Mouse (Mus musculus): Measurements from ENCODE around the gene Bcl2.

Bcl2 gene

DNA sequence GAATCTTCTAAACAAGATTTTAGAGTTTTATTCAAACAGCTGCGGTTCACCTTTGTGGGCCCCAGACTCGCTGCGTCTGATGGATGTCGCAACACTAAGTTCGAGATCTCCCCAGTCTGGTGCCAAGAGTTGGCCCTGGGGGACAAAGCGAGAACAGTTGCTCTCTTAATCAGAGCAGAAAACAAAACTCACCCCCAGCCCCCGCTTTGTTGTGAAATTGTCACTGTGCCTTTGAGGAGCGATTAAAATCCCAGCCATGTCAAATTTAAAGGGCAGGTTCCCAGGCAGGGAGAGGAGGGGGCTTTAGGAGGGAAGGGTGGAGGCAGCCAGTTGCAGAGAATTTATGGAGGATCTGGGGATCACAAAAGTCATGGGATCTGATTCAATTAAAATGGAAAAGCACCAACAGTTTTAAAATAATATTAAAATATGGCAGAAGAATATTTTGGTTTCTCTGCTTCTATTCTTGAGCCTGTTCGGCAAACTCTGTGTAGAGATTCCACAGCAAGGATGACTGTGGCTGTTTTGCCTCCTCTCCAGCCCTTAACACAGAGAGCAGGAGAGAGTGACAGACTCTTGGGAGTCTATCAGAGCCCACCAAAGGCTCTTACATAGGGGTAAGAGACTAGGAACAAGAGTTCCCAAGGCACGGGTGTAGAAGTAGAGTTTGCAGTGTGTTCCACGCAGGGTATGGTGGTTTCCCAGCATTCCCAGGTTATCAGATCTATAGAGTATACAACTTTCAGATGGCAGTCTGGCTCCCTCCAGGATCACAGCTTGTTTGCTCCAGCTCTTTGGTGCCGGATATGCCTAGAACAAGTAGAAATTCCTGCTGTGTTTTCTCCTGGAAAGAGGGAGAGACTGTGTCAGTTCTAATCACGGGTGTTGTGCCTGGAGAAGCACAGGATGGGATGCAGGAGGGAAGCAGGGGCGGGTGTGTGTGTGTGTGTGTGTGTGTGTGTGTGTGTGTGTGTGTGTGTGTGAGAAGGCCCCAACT, 130.5 kb downstream of the Bcl2 start:
- no peak for DNase-seq

DNA sequence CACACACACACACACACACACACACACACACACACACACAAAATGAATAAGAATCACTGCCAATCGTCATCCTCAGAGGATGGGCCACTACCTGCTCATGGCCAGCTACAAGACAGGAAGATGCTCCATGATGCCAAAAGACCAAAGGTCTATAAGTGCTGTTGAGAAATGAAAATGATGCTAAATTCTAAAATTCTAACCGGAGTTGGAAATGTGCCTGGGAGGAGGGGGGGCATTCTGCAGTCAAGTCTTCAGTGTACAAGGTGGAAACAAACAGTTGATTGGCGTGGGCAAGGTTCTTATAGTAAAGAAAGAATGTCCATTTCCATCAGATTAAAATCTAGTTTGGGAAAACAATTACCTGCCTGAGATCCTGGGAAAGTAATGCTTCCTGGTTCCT, 131.3 kb downstream of the Bcl2 start:
- DNase-seq, result no peak

DNA sequence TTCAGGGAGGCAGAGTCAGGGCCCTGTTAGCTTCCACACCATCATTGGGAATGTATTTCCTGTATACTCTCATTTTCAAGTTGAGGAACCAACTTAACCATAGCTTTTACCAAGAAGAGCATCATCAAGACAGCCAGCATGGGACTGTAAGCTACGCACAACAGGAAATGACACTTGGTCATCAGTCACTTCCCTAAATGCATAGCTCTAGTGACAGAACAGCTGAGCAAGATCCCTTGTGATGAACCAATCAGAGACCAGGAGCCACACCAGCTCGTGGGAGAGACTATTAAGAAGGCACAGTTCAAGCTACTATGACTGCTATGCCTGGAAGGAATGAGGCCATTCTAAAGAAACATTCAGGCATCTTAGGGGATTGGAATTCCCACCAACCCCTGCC, 132.3 kb downstream of the Bcl2 start:
- DNase-seq, result no peak

DNA sequence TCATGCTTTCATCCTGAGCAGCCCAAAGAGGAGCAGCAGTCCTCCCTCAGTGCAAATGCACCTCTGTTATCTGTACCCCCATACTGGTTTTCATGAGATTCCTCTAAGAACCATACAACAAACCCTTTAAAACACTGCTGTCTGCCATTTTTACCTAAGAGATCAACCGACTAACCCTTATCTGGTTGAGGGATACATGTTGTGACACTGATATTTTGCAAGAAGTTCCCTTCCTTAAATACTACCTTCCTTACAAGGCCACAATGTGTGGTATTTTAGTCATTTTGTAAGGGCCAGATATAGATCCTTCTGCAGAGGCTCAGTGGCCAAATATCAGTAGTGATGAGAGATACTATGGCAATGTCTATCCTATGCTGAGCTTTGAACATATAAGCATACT, 134.3 kb downstream of the Bcl2 start:
- DNase-seq, result no peak

DNA sequence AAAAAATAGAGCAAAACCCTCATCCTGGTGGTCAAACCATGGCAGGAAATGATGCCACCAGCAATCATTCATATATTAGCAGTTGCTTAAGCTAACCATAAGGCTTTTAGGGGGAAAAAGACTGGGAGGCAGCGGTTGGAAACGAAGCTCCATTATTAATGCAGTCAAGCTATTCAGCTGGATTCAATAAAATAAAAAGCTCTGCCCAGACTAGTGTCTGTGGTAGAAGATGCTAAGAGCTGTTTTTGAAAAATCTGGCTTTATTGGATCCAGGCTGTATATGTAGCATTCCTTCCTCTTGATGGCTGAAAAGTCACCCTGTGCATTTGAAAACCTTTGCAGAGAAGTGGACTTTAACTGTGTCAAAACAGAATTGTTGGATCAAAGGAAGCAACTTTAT, 141.6 kb downstream of the Bcl2 start:
- no peak for DNase-seq

DNA sequence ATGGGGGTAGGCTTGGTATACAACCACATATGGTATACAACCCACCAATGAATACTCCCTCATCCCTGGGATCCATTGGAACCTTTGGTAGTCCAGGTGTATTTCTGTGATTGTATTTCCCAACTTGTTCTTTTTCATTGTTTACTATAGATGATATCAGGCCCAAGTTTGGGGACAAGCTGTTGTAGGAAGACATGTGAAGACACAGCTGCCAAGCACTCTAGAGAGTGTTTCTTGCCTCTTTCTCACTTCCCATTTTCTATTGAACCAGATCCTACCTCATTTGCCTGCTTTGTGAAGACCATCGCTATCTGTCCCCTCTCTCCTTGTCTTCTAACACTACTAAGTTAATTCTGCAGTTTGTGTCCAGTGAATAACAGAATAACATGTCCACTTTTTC, 143.2 kb downstream of the Bcl2 start:
- no peak for DNase-seq

DNA sequence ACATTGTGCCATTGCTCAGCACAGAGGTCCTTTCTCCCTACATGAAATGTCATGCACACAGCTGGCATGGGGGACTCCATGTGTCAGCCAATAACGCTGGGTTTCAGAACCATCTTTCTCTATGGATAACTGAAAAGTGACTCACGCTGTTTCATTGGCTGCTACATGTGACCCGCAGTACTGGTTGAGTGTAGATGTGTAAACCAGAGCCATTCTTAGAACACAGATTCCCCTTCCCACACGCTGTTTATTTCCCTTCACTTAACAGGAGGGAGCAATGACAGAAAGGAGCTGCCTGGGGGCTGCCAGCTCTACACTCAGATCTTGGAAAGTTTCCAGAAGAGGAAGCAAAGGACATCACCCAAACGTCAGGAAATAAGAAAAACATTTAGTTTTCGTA, 143.7 kb downstream of the Bcl2 start:
- DNase-seq, result no peak

DNA sequence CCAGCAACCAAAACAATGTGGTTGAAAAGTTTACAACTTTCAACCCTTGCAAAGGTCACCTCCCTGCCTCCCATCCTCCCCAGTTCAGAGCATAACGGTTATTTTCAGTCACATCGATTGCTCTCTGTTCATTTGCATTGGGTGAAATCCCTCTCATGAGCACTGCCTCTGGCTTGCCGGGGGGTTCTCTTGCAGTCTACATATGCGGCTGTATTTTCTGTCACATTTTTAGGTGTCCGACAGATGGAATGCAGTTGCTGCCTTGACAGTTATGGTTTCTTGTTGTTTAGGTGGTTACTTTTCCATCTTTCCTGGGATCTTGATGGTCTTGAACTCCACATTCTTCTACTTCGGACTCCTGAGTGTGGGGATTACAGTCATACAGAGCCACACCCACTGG, 144.4 kb downstream of the Bcl2 start:
- DNase-seq, result no peak

DNA sequence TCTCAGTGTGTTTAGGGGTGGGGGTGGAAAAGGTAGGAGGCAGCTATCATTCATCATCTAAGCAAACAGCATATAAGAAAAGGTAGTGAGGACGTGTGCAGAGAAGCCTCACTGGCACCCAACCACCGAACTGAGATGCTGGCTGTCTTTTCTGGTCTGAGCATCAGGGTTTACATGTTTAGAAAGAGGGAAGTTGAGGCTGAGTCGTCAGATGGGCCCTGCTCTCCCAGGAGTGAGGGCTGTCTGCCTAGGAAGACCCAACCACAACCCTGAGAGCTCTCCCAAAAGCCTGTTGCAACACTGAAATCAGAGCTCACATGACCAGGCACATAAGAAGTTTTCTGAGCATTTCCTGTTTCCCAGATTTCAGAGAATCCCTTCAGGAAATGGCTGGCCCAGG, 145.2 kb downstream of the Bcl2 start:
- no peak for DNase-seq

DNA sequence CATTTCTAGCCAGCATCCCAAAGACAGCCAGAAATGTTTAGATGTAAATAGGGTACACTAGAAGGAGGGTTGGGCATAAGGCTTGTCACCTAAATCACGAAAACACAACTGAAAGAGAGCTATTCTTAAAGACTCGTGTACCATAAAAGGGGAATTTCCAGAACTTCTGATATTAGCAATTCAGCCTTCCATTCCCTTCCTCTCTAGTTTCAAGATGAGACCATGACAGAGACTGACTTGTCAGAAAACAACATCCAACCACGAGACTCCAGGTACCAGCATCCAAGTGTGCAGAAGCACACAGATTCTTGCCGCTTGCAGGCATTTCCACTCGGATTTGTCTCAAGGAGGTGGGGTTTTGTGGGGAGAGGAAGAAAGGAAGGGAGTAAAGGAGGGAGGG, 146.6 kb downstream of the Bcl2 start:
- no peak for DNase-seq

DNA sequence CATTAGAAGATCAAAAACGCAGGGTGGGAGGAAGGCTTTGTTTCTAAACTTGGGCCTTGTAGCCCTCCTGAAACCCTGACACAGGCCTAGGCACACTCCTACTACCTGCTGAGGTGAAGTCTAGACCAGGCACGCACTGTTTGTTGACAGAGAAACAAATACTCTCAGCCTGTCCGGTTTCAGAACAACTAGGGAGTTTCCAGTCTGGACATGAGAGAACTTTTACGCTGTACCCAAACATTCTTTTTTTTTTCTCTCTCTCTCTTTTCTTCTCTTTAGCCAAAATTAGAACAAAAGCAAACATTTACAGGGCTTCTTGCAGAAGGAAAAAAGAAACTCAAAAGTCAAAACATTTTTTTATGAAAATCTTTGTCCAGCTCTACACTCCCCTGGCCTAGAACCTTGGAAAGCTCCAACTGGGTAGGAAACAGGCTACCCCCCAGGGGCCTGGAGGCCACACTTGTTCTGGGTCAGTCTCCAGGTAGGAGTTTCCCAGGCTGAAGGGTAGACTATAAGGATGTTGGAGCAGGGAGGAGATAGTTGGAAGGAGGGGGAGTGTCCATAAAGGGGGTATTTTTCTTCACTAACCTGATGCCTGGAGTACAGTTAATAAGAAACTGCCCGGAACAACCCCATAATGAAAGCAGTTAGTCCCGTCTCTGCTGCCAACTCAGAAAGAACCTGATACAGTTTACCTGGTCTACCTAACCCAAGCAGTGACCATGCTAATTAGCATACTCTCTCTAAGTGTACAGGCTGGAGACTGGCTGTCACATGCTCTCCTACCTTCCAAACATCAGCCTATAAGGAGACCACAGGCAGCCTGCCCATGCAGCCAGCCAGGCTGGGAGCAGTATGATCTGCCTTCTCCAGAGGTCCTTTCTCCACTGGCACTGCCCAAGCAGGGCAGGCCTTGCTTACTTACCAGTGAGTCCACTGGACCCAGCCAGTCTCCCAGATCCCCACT, 147.7 kb downstream of the Bcl2 start:
- no peak for DNase-seq

DNA sequence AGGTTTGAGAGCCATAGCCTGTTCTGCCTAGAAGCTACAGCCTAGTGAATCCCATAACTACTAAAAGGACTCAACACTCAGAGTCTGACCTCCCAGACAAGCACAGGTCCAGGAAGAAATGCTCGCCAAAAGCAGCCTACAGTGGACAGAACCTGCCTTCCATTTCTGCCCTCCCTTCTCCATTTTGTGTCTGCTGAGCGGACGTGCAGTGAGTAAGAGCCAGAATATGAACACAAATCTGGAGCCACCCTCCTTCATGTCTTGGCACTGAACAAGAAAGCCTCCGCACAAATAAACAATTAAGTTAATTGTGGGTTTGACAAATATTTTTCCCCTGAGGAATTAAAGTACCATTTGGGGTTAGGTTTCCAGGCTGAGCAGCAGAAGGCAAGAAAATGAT, 148.8 kb downstream of the Bcl2 start:
- DNase-seq, result no peak

DNA sequence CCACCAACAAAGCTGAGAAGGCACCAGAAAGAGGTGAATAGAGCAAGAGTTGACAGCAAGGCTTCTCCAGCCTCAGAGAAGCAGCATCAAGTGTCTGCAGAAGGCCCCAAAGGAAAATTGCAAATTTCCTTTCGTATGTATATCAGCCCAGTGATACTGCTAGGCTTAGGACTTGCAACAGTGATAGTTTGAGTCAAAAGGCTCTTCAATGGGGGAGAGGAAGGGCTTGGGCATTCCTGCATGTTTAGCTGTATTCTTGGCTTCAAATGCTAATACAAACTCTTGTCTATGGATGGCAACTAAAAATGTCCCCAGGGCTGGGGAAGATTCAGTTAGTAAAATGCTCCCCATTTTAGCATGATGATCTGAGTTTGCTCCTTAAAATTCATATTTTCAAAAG, 149.6 kb downstream of the Bcl2 start:
- DNase-seq, result no peak

DNA sequence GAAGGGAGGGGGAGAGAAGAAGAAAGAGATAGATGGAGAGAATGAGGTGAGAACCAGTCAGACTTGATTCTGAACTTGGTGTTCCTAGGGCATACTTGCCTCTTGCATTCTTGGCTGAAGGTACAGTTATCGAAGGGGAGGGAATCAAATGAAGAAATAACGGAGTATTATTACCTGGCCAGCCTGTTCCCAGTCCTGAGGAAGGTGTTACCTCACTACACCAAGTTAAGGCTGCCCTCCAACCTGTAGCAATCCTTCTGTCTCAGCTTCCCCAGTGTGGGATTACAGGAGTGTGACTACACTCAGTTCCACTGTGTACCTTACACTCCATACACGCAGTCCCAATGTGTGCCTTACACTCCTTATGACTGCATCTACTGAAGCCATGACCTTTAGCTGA, 151.3 kb downstream of the Bcl2 start:
- no peak for DNase-seq

DNA sequence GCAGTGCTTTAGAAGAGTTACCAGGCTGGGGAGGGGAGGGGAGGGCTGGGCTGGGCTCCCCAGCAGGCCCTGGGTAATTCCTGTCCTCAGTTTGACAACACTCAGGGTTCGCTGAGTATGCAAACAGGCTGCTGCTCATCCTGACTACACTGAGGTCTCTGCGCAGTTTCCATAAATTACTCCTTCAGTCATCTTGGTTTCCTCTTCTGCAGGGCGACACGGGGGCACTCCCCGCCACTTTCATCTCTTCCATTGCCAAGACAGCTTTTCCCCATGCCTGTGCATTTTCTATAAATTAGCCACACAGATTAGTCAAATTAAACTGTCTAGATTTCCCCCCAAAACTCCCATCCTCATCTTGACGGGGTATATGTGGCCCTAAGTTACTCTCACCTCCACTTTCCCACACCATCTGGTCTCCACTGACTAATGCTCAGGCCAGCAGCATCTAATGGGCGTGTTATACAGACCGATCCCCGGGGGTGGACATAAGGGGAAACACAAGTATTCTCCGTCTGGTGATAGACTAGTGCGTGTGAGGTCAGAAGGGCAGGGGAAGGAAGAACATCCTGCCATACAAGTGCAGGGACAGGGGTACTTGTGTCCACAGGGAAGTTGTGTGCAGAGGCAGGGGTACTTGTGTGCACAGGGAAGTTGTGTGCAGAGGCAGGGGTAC, 152.9 kb downstream of the Bcl2 start:
- DNase-seq, result no peak

DNA sequence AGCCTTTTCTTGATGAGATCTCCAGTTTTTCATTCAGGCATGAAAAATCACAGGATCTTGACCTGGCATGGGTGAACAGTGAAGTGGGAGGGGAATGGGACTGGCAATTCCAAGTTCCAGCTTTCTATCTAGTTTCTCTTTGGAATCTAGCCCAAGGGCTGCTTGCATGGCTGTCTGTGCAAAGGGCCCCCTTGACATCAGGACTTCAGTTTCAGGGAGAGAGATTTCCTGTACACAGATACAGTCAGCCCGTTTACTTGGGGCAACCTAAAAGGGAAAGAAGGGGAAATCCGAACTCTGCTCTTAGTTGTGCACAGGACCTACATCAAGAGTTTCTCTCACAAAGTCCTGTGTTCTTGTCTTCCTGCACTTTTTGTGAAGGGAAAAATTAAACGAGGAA, 154.0 kb downstream of the Bcl2 start:
- DNase-seq, result no peak

DNA sequence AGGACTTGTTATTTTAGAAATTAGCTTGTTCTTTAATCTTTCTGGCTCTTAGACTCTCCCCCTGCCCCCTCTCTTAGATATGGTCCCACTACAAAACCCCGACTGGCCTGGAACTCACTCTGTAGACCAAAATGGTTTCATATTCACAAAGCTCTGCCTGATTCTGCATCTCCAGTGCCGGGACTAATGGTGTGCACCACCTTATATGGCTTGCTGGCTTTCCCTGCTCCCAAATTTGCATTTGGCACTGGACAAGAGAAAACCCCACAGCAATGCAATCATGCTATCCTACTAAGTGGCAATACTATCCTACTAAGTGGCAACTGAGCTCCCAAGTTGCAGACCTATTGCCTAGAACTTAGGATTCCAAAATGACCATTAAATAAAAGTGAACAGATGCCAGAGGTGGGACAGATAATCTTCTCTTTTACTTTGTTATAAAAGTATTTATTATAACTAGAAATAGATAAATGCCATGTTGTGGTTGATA, 154.9 kb downstream of the Bcl2 start:
- no peak for DNase-seq

DNA sequence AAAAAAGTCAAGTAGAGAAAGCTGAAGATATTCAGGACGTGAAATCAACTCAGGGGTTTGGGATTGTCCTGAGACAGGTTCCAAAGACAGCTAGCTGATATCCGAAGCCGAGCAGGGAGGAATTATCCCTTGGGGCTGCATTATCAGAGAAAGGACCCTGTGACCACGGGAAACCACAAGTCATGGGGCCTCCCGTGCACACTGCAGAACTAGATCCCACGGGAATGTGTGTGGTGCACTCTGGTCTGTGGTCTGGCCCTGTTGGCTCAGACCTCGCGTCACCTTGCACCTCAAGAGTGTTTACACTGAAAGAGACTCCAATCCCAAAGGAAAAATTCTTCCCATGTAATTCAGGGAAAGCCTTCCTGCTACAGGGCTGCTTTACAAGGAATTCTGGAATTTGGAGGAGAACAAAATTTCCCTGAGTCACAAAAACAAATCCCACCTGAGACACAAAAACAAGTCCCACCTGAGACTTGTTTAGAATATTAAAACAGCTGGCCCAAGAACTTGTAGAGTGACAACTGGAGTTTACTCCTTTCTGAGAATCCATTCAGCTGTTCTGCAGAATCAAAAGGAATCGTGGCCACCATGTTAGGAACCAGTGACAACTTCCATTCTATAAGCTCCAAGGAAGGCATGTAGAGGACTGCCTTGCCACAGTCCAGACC, 158.4 kb downstream of the Bcl2 start:
- no peak for DNase-seq

DNA sequence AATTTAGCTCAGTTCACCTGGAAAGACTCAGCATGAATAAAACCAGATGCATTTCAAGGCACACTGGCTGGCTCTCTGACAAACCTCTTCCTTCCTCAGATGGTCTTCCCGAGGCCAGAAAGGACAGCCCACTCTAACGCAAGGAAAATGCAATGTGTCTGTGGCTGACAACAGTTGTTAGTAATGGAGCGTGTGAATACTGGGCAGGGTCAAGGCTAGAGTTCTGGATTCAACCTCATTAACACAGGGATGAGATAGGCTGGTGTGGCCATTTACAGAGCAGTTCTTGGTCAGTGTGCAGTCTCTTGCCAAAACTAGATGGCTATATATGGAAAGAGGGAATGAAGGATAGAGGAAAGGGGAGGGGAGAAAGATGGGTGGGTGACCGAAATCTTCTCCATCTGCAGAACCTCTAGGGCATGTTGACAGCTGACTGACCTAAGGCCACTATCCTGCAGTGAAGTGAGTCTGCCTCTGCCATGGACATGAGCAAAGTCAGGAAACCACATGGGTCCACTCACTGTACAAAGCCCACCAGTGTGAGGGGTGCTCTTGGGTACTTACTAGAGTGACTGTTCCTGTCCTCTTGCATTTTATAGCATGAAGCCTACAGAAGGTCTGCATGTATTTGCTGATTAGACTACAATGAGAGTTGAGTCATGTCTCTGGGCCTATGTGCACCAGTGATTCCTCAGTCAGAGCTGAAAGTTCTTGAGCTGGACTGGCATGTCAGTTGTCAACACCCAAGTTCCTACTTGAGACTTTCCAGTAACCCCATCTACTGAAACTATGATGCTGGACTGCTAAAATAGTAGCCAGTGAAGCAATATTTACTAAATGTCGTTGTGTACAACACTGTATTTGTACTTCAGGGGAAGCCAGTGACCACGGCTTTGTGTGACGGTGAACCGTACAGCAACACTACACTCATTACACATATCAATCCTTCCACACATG, 159.9 kb downstream of the Bcl2 start:
- DNase-seq, result no peak

DNA sequence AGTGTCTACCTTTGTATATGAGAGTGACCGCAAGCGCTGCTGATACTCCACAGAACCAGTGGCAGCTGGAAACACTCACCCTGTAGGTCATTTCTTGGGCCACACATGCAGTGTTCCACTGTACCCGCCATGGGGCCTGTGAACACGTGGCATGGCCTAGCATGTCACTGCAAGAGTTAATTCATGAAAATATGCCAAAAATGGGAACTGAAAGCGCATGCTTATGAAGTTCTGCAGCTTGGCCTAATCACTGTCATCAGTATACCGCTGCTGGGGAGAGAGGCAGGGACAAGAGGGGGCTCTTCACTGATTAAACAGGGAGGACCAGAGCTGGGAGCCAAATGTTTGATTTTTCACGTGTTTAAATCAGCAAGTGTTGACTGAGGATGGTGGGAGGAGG, 161.2 kb downstream of the Bcl2 start:
- no peak for DNase-seq

DNA sequence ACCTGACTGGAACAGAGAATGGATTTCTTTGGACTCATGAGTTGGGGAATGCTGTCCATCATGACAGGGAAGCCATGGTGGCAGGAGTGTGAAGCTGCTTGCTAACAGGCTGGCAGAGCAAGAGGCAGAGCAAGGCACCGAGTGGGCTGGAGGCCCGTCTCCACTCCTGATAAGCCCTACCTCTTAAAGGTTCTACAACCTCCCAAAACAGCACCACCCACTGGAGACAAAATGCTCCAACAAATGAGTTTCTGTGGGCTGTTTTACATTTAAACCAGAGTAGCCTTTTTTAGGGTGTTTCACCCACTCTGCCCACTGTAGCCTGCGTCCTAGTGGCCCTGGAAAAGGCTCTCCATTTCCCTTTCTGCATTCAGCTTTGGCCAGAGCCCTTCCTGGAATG, 163.5 kb downstream of the Bcl2 start:
- DNase-seq, result no peak
